Mouse (Mus musculus) lung, embryonic 16.5 days (tissue): Measurements from ENCODE around the gene Arhgap25. TPM values are rescaled to one million over a fixed set of nuclear protein-coding genes. Genes with fewer than 3 reads are reported as not detected.

Source experiments
- ATAC-seq: fragments of 200-750 bp; cut with Nextera tagmentation; 2 replicates; pipeline ENCODE4 v1.8.0; 2017; ENCODE audit warnings: low read depth, mild to moderate bottlenecking, moderate library complexity
- H3K27ac ChIP-seq: fragments of 300-500 bp; sonication (generic); 2 replicates; pipeline ENCODE4 v1.5.1; 2014; ENCODE audit warnings: mild to moderate bottlenecking, control low read depth, low read length
- H3K27me3 ChIP-seq: fragments of 300-500 bp; sonication (generic); 2 replicates; pipeline ENCODE4 v1.6.1; 2014; ENCODE audit warnings: low read depth, low read length, mixed read lengths; ENCODE audit not compliant: control insufficient read depth, insufficient read depth
- H3K36me3 ChIP-seq: fragments of 300-500 bp; sonication (generic); 2 replicates; pipeline ENCODE4 v1.6.1; 2014; ENCODE audit warnings: low read length; ENCODE audit not compliant: control insufficient read depth, insufficient read depth
- H3K4me1 ChIP-seq: fragments of 300-500 bp; sonication (generic); replicated peaks from 2 replicates; pipeline ENCODE4 v1.6.1; 2014; ENCODE audit warnings: low read length, mixed read lengths; ENCODE audit not compliant: control insufficient read depth, insufficient read depth
- H3K4me2 ChIP-seq: fragments of 300-500 bp; sonication (generic); 2 replicates; pipeline ENCODE4 v1.6.1; 2014; ENCODE audit warnings: low read depth, low read length, control low read depth
- H3K4me3 ChIP-seq: fragments of 300-500 bp; sonication (generic); 2 replicates; pipeline ENCODE4 v1.5.1; 2014; ENCODE audit warnings: mild to moderate bottlenecking, low read length, control low read depth
- H3K9ac ChIP-seq: fragments of 300-500 bp; sonication (generic); 2 replicates; pipeline ENCODE4 v1.6.1; 2014; ENCODE audit warnings: low read length, control low read depth
- H3K9me3 ChIP-seq: fragments of 300-500 bp; sonication (generic); 2 replicates; pipeline ENCODE4 v1.6.1; 2016; ENCODE audit warnings: low read length; ENCODE audit not compliant: control insufficient read depth
- WGBS: fragments of 180-500 bp; shearing (Covaris S2); extraction: QIAGEN DNeasy Blood & Tissue Kit; methylation state at CpG from one replicate; pipeline ENCODE4 v1.1.7; 2014; 5-methylcytosine and 5-hydroxymethylcytosine counted together
- polyA plus RNA-seq: library from polyadenylated mRNA; unstranded; fragments of >200 nt; fragmentation: Nextera tagmentation; extraction: Ambion mirVana; gene quantifications from 2 replicates; pipeline ENCODE4 v1.2.1, GENCODE M21; 2015

Arhgap25 gene
- polyA plus RNA-seq, 1 experiment from 2014 or later, result 9.4 TPM

DNA sequence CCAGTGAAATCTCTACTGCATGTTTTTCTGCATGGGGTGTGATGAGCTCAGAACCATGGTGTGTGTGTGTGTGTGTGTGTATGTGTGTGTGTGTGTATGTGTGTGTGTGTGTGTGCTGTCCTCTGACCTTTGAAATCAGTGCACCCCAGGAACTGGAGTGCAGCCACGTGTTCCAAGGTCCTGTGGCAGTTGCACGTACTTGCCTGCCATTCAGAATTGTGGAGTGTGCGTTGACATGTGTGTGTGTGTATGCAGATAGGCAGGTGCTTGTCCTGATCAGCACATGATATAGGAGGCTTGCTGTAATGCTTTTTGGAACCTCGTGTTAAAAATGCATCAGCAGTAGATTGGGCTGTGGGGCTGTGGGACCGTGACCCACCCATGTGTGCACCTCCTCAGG lies 106.1 kb downstream of the Arhgap25 start:
- ATAC-seq, result no peak
- H3K4me2 ChIP-seq, result no peak overlapping the region
- no peaks in the 10 kb centered on the region for H3K36me3 ChIP-seq
- H3K9me3 ChIP-seq, result no peaks in the 10 kb centered on the region
- H3K27ac ChIP-seq, result no peak overlapping the region
- 69% methylated on average over 5 of the region's 5 CpGs for WGBS
- H3K4me3 ChIP-seq, result no peak overlapping the region
- no peaks in the 10 kb centered on the region for H3K4me1 ChIP-seq
- H3K27me3 ChIP-seq, result no peaks in the 10 kb centered on the region
- no peak overlapping the region for H3K9ac ChIP-seq

GRCm38 (mm10) chr6:87424037-87424816 lies 108.8 kb downstream of the Arhgap25 start:
- peak overlapping the region; percentile 55 for H3K4me2 ChIP-seq
- no peaks in the 10 kb centered on the region for H3K9me3 ChIP-seq
- H3K4me3 ChIP-seq, result peak overlapping the region; percentile 34
- H3K9ac ChIP-seq, result no peak overlapping the region
- no peaks in the 10 kb centered on the region for H3K4me1 ChIP-seq
- H3K27ac ChIP-seq, result no peak overlapping the region
- H3K27me3 ChIP-seq, result no peaks in the 10 kb centered on the region
- no peak for ATAC-seq
- 30% methylated on average over 19 of the region's 19 CpGs for WGBS
- H3K36me3 ChIP-seq, result no peaks in the 10 kb centered on the region

DNA sequence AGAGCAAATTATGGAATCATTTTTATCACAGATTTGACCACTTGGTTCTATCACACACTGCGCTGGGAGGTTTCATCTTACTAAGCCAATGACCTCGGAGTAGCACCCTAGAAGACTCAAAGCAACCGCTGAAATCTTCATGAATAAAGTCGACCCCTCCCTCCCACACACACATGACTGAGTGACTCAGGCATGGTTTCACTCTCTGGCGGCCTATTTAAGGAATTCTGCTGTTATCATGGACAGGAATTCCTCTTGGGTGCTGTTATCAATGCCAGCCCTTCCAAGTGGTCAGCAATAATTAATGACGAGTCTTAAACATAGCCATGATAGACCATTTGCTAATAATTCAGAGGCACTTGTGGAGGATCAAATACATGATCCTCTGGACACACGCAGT lies 110.8 kb downstream of the Arhgap25 start:
- Histone ChIP-seq H3K27me3 (no peaks in the 10 kb centered on the region), H3K9me3 (no peaks in the 10 kb centered on the region), H3K36me3 (no peaks in the 10 kb centered on the region), H3K9ac (no peak overlapping the region), H3K27ac (no peak overlapping the region), H3K4me3 (no peak overlapping the region), H3K4me1 (no peaks in the 10 kb centered on the region), H3K4me2 (no peak overlapping the region)
- ATAC-seq, result no peak
- 43% methylated on average over 7 of the region's 7 CpGs for WGBS

DNA sequence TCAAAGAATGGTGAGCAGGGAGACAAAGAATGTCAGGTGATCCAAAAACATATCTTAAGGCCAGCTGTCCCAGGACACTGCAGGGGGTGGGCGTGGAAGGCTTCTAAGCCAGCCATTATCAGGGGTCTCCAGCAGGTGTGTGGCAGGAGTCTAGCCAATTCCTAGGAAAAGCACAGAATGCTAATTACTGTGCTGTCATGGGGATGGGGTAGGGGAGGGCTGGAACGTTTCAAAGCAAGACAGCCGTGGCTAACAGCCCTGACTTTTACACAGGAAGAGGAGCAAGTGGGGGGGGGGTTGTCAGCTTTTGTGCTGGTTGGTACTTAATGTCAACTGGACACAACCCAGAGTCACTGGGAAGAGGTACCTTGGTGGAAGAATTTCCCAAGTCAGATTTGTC lies 121.0 kb downstream of the Arhgap25 start:
- Histone ChIP-seq H3K4me3 (no peak overlapping the region), H3K9me3 (no peaks in the 10 kb centered on the region), H3K27ac (no peak overlapping the region), H3K9ac (no peak overlapping the region), H3K36me3 (no peaks in the 10 kb centered on the region), H3K27me3 (no peaks in the 10 kb centered on the region), H3K4me2 (no peak overlapping the region), H3K4me1 (no peaks in the 10 kb centered on the region)
- ATAC-seq, result no peak
- 47% methylated on average over 3 of the region's 3 CpGs for WGBS

Other genes with a start within 250 kb of the Arhgap25 start
- gene Antxr1, start 197.4 kb downstream of the Arhgap25 start, polyA plus RNA-seq, result 11.4 and 13.0 TPM in 2 replicates
- gene Gkn1, start 182.3 kb downstream of the Arhgap25 start, polyA plus RNA-seq, result not detected in 2 replicates
- gene Gkn2, start 159.9 kb downstream of the Arhgap25 start, polyA plus RNA-seq, result 0.73 and 0.84 TPM in 2 replicates
- 3.7 and 4.0 TPM in 2 replicates for gene Gkn3, start 144.3 kb downstream of the Arhgap25 start, polyA plus RNA-seq
- gene Bmp10, start 104.3 kb downstream of the Arhgap25 start, polyA plus RNA-seq, result 0.09 and 0.24 TPM in 2 replicates
- 2.2 and 2.6 TPM in 2 replicates for gene Prokr1, start 57.5 kb upstream of the Arhgap25 start, polyA plus RNA-seq
- 13.5 and 14.3 TPM in 2 replicates for gene Aplf, start 138.9 kb upstream of the Arhgap25 start, polyA plus RNA-seq
- 4.5 and 5.3 TPM in 2 replicates for gene Efcc1, start 197.6 kb upstream of the Arhgap25 start, polyA plus RNA-seq
- 3.4 and 7.1 TPM in 2 replicates for gene Gp9, start 244.8 kb upstream of the Arhgap25 start, polyA plus RNA-seq